Mouse (Mus musculus) CH12.LX (cell line): Measurements from ENCODE around the gene Six3.

Experiments used
- ETS1 ChIP-seq: conservative IDR thresholded peaks from 2 replicates; pipeline ENCODE4 v1.6.1; 2012; ENCODE audit warnings: low read depth, mild to moderate bottlenecking, inconsistent platforms, low read length, improper control_type of control experiment, moderate library complexity
- MXI1 ChIP-seq: IDR thresholded peaks from 2 replicates; pipeline ENCODE4 v1.6.1; 2011; ENCODE audit warnings: mild to moderate bottlenecking, low read depth, low read length, improper control_type of control experiment

DNA sequence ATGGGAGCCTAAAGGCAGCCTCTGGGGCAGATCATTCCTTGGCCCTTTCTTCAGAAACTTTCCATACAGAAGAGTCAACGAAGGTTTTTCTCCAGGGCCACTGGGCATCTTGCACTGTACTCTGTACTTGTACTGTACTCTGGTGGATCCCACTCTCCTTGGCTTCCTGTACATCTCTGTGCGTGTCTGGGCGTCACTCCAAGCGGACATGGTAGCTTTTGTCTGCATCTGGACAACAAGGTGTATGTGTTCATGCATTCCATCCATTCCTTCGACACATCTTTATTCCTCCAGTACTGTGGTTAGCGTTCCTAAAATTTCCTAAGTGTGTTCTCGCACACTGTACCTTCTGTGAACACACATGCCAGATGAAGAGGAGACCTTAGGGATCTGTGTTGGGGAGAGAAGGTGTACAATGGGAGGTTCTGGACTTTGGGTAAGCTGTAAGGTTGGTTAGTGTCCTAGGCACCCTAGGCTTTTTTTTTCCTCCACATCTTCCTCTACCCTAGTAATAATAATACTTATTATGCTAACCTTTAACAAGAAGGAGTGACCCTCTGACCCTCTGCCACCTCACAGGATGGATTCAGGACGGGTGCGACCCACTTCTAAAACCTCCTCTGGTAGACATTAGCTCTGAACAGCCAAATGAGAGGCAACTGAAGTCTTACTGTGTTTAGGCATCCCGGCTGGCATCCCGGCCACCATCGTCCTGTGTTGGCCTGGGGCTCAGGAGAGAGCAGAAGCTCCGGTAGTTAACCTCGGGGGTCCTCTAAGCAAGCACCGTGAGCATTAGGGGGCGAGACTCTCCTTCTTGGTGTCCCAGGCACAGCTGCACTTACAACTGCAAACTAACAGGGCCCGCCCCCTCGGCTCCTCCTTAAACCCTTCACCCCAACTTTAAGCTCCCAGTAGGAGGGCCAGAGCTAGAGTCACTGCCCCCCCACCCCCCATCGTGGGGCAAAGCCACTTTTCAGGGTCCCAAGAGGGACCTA is 1.6 kb upstream of the Six3 start:
- TF ChIP-seq MXI1, result no peak
- TF ChIP-seq ETS1, result no peak
